Mouse (Mus musculus): Measurements from ENCODE around the gene 1700056E22Rik. TPM values are rescaled to one million over a fixed set of nuclear protein-coding genes. Genes with fewer than 3 reads are reported as not detected.

The 1700056E22Rik gene
- total RNA-seq, 1 experiment = 1.1 TPM

- no peaks in the 10 kb centered on the region for H3K36me3 ChIP-seq (ENCODE audit: control insufficient read depth, insufficient read depth, low read length, poor library complexity, severe bottlenecking)
- TF ChIP-seq CHD2 (IDR thresholded peaks at IDR 0.05; ENCODE audit: low read depth, low read length) (no peak), HCFC1 (IDR thresholded peaks at IDR 0.05; ENCODE audit: borderline replicate concordance, insufficient read depth, low read length) (no peak), ZNF384 (IDR thresholded peaks at IDR 0.05; ENCODE audit: low read depth, low read length) (no peak), MAFK (IDR thresholded peaks at IDR 0.05; ENCODE audit: insufficient read depth, low read depth, low read length) (no peak), ZC3H11A (IDR thresholded peaks at IDR 0.05; ENCODE audit: borderline replicate concordance, low read depth, low read length) (no peak)
- no peak overlapping the region for H3K4me3 ChIP-seq (ENCODE audit: insufficient read depth in 1 of 2, low read depth in 1 of 2, low read length in 2 of 2, poor library complexity in 1 of 2, severe bottlenecking in 1 of 2)
- in situ Hi-C loops (cut with MboI; ENCODE audit: low sequenced_read_pairs in 2 of 2, unreplicated experiment in 2 of 2) = no loop called here
- no peaks in the 10 kb centered on the region for H3K9me3 ChIP-seq (ENCODE audit: control insufficient read depth, insufficient read depth, low read depth, low read length)
- no peak overlapping the region for H3K27ac ChIP-seq (ENCODE audit: insufficient read depth, low read depth, low read length, poor library complexity, severe bottlenecking)
- H3K4me1 ChIP-seq (ENCODE audit: control insufficient read depth in 2 of 2, insufficient read depth in 2 of 2, low read length in 2 of 2, poor library complexity in 1 of 2) = no peaks in the 10 kb centered on the region
- DNase-seq (ENCODE audit: low read depth, low spot score) = no peak
- no peak overlapping the region for H3K9ac ChIP-seq (ENCODE audit: insufficient read depth, low read depth, low read length, poor library complexity, severe bottlenecking)
These were observed 19.0 kb upstream of the 1700056E22Rik start for GRCm38 (mm10) chr1:184053141-184053540.

DNA sequence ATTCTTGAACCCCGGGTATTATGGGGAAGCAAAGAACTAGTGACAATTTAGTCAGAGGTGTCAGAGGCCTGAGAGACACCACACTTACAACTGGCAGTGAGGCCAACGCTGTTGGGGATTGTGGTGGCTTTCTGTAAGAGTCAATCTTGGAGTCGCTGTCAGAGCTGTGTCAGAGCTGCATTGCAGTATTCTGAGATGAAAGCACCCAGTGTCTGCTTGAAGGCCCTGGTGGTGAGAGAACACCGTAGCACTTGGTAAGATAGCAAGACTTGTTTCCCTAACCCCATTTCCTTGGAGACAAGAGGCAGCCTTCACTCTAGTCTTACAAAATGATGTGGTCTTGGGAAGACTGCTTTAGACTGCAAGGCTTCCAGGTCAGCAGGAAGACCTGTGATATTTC, 18.2 kb upstream of the 1700056E22Rik start:
- TF ChIP-seq CHD2 (IDR thresholded peaks at IDR 0.05; ENCODE audit: low read depth, low read length) = no peak
- no peak for TF ChIP-seq ZC3H11A (IDR thresholded peaks at IDR 0.05; ENCODE audit: borderline replicate concordance, low read depth, low read length)
- no peak for TF ChIP-seq MAFK (IDR thresholded peaks at IDR 0.05; ENCODE audit: insufficient read depth, low read depth, low read length)
- TF ChIP-seq ZNF384 (IDR thresholded peaks at IDR 0.05; ENCODE audit: low read depth, low read length) = no peak
- no peak for TF ChIP-seq HCFC1 (IDR thresholded peaks at IDR 0.05; ENCODE audit: borderline replicate concordance, insufficient read depth, low read length)

GRCm38 (mm10) chr1:184051824-184052223, 17.7 kb upstream of the 1700056E22Rik start:
- Histone ChIP-seq H3K36me3 (ENCODE audit: control insufficient read depth, insufficient read depth, low read length, poor library complexity, severe bottlenecking) (no peaks in the 10 kb centered on the region), H3K9me3 (ENCODE audit: control insufficient read depth, insufficient read depth, low read depth, low read length) (no peaks in the 10 kb centered on the region), H3K4me3 (ENCODE audit: insufficient read depth in 1 of 2, low read depth in 1 of 2, low read length in 2 of 2, poor library complexity in 1 of 2, severe bottlenecking in 1 of 2) (no peak overlapping the region), H3K4me1 (ENCODE audit: control insufficient read depth in 2 of 2, insufficient read depth in 2 of 2, low read length in 2 of 2, poor library complexity in 1 of 2) (0 out of 4 replicates have a peak, but pooled peaks cover 1 to 2% of the 10 kb centered on the region in 2 experiments), H3K9ac (ENCODE audit: insufficient read depth, low read depth, low read length, poor library complexity, severe bottlenecking) (no peak overlapping the region), H3K27ac (ENCODE audit: insufficient read depth, low read depth, low read length, poor library complexity, severe bottlenecking) (no peak overlapping the region)
- in situ Hi-C loops (cut with MboI; ENCODE audit: low sequenced_read_pairs in 2 of 2, unreplicated experiment in 2 of 2) = no loop called here
- DNase-seq (ENCODE audit: low read depth, low spot score) = no peak
- no peak for TF ChIP-seq HCFC1 (IDR thresholded peaks at IDR 0.05; ENCODE audit: borderline replicate concordance, insufficient read depth, low read length)
- no peak for TF ChIP-seq CHD2 (IDR thresholded peaks at IDR 0.05; ENCODE audit: low read depth, low read length)
- TF ChIP-seq MAFK (IDR thresholded peaks at IDR 0.05; ENCODE audit: insufficient read depth, low read depth, low read length) = no peak
- TF ChIP-seq ZC3H11A (IDR thresholded peaks at IDR 0.05; ENCODE audit: borderline replicate concordance, low read depth, low read length) = no peak
- TF ChIP-seq ZNF384 (IDR thresholded peaks at IDR 0.05; ENCODE audit: low read depth, low read length) = no peak

More for the DNA sequence above, 18.2 kb upstream of the 1700056E22Rik start:
- Histone ChIP-seq H3K4me1 (ENCODE audit: control insufficient read depth in 2 of 2, insufficient read depth in 2 of 2, low read length in 2 of 2, poor library complexity in 1 of 2) (0 out of 4 replicates have a peak, but pooled peaks cover 0 to 2% of the 10 kb centered on the region in 2 experiments), H3K4me3 (ENCODE audit: insufficient read depth in 1 of 2, low read depth in 1 of 2, low read length in 2 of 2, poor library complexity in 1 of 2, severe bottlenecking in 1 of 2) (no peak overlapping the region), H3K9me3 (ENCODE audit: control insufficient read depth, insufficient read depth, low read depth, low read length) (no peaks in the 10 kb centered on the region), H3K36me3 (ENCODE audit: control insufficient read depth, insufficient read depth, low read length, poor library complexity, severe bottlenecking) (no peaks in the 10 kb centered on the region), H3K27ac (ENCODE audit: insufficient read depth, low read depth, low read length, poor library complexity, severe bottlenecking) (no peak overlapping the region), H3K9ac (ENCODE audit: insufficient read depth, low read depth, low read length, poor library complexity, severe bottlenecking) (no peak overlapping the region)
- in situ Hi-C loops (cut with MboI; ENCODE audit: low sequenced_read_pairs in 2 of 2, unreplicated experiment in 2 of 2) = no loop called here
- DNase-seq (ENCODE audit: low read depth, low spot score) = no peak

- H3K4me1 ChIP-seq (ENCODE audit: control insufficient read depth in 2 of 2, insufficient read depth in 2 of 2, low read length in 2 of 2, poor library complexity in 1 of 2) = 0 out of 4 replicates have a peak, but pooled peaks cover 1 to 2% of the 10 kb centered on the region in 2 experiments
- H3K4me3 ChIP-seq (ENCODE audit: insufficient read depth in 1 of 2, low read depth in 1 of 2, low read length in 2 of 2, poor library complexity in 1 of 2, severe bottlenecking in 1 of 2) = no peak overlapping the region
- in situ Hi-C loops (cut with MboI; ENCODE audit: low sequenced_read_pairs in 2 of 2, unreplicated experiment in 2 of 2) = no loop called here
- H3K9ac ChIP-seq (ENCODE audit: insufficient read depth, low read depth, low read length, poor library complexity, severe bottlenecking) = no peak overlapping the region
- no peak overlapping the region for H3K27ac ChIP-seq (ENCODE audit: insufficient read depth, low read depth, low read length, poor library complexity, severe bottlenecking)
- no peaks in the 10 kb centered on the region for H3K36me3 ChIP-seq (ENCODE audit: control insufficient read depth, insufficient read depth, low read length, poor library complexity, severe bottlenecking)
- DNase-seq (ENCODE audit: low read depth, low spot score) = no peak
- no peaks in the 10 kb centered on the region for H3K9me3 ChIP-seq (ENCODE audit: control insufficient read depth, insufficient read depth, low read depth, low read length)
- no peak for TF ChIP-seq ZC3H11A (IDR thresholded peaks at IDR 0.05; ENCODE audit: borderline replicate concordance, low read depth, low read length)
- TF ChIP-seq HCFC1 (IDR thresholded peaks at IDR 0.05; ENCODE audit: borderline replicate concordance, insufficient read depth, low read length) = no peak
- TF ChIP-seq ZNF384 (IDR thresholded peaks at IDR 0.05; ENCODE audit: low read depth, low read length) = no peak
- no peak for TF ChIP-seq CHD2 (IDR thresholded peaks at IDR 0.05; ENCODE audit: low read depth, low read length)
- no peak for TF ChIP-seq MAFK (IDR thresholded peaks at IDR 0.05; ENCODE audit: insufficient read depth, low read depth, low read length)
These were observed 17.2 kb upstream of the 1700056E22Rik start for GRCm38 (mm10) chr1:184051286-184051685.
